Mouse (Mus musculus): ENCODE results near the gene Camk2d. TPM values are rescaled to one million over a fixed set of nuclear protein-coding genes. Genes with fewer than 3 reads are reported as not detected.

Gene Camk2d
- polyA plus RNA-seq, 1 experiment from 2014 or later: 36.6 TPM

DNA sequence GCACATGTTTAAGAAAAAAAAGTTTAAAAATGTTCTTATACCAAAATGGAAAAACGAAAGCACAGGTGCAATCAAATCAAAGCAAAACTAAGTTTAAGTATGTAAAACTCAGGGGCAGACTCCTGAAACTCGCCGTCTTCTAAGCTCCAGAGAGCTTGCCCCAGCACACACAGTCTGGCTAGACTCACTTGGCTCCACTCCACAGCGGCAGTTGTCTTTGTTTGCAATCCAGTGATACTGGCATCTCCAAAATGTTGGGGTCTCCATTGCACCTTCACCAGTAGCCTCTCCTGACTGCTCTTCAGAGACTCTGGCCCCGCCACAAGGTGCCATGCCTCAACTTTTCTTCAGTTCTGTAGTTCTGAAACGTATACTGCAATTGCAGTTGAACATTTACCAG is 24.1 kb downstream of the Camk2d start:
- Histone ChIP-seq H3K4me2 (replicated peaks; ENCODE audit: low read depth, low read length) (no peak overlapping the region), H3K9ac (replicated peaks; ENCODE audit: low read depth) (no peak overlapping the region), H3K4me3 (ENCODE audit: low read depth, low read length) (no peak overlapping the region), H3K9me3 (ENCODE audit: low read length) (no peaks in the 10 kb centered on the region), H3K4me1 (ENCODE audit: insufficient read depth, low read depth, low read length) (no peaks in the 10 kb centered on the region; the same call in 1 of the 2 replicates), H3K27ac (ENCODE audit: low read length) (no peak overlapping the region), H3K27me3 (replicated peaks; ENCODE audit: insufficient read depth, low read length) (no peaks in the 10 kb centered on the region), H3K36me3 (ENCODE audit: insufficient read depth, low read length) (no peaks in the 10 kb centered on the region)
- DNase-seq (ENCODE audit: low spot score): no peak
- no peak for ATAC-seq
- WGBS: 81% methylated on average over 6 of the region's 6 CpGs
- TF ChIP-seq CTCF (IDR thresholded peaks at IDR 0.05) (no peak), EP300 (IDR thresholded peaks at IDR 0.05) (no peak)

GRCm38 (mm10) chr3:126622509-126622908 is 26.4 kb downstream of the Camk2d start:
- Histone ChIP-seq H3K4me2 (replicated peaks; ENCODE audit: low read depth, low read length) (no peak overlapping the region), H3K9ac (replicated peaks; ENCODE audit: low read depth) (no peak overlapping the region), H3K4me1 (ENCODE audit: insufficient read depth, low read depth, low read length) (no peaks in the 10 kb centered on the region; the same call in 1 of the 2 replicates), H3K27me3 (replicated peaks; ENCODE audit: insufficient read depth, low read length) (no peaks in the 10 kb centered on the region), H3K36me3 (ENCODE audit: insufficient read depth, low read length) (no peaks in the 10 kb centered on the region), H3K27ac (ENCODE audit: low read length) (no peak overlapping the region), H3K4me3 (ENCODE audit: low read depth, low read length) (no peak overlapping the region), H3K9me3 (ENCODE audit: low read length) (no peaks in the 10 kb centered on the region)
- DNase-seq (ENCODE audit: low spot score) (no peak), ATAC-seq (0 out of 2 replicates have a peak, but pooled peaks have one; percentile 16)
- WGBS: 96% methylated on average over 2 of the region's 2 CpGs
- no peak for TF ChIP-seq CTCF (IDR thresholded peaks at IDR 0.05)
- TF ChIP-seq EP300 (IDR thresholded peaks at IDR 0.05): no peak

DNA sequence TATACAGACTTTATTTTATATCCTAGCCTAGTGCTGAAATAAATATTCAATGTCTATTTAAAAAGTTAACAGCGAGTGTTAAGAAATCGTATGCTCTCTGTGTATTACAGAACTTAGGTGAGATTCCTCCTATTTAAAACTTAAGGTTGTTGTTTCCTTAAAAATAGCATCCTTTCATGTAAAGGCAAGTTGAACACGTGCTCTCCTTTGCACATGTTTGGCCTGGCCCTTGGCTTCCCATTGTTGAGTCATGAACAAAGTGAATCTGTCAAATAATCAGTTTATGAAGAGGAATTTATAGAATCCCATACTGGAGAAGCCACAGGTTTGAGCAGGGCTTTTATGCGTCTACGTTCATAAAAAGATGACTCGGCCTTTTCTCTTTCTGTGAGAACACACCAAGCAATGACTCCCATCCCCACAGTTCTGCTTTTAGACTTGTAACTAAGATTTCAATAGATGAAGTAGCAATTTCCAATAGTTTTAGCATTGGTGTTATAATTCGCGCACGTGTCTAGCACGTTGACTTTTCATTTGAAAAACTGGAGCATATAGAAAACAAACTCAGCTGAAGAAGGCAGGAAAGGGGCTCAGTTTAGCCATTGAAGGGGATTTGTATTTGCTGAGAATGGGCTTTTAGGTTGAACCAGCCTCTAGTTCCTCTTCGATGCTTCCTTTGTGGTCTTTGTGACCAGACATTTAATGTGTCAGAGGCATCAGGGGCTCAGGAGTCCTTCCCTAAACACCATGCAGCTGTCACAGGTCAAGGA is 29.1 kb downstream of the Camk2d start:
- no peak overlapping the region for H3K4me2 ChIP-seq (replicated peaks; ENCODE audit: low read depth, low read length)
- 85% methylated on average over 11 of the region's 11 CpGs for WGBS
- H3K36me3 ChIP-seq (ENCODE audit: insufficient read depth, low read length): no peaks in the 10 kb centered on the region
- H3K9ac ChIP-seq (replicated peaks; ENCODE audit: low read depth): no peak overlapping the region
- H3K4me1 ChIP-seq (ENCODE audit: insufficient read depth, low read depth, low read length): peaks cover 10% of the 10 kb centered on the region; the same call in 1 of the 2 replicates
- ATAC-seq (no peak), DNase-seq (ENCODE audit: low spot score) (no peak)
- H3K27ac ChIP-seq (ENCODE audit: low read length): no peak overlapping the region
- no peaks in the 10 kb centered on the region for H3K9me3 ChIP-seq (ENCODE audit: low read length)
- H3K27me3 ChIP-seq (replicated peaks; ENCODE audit: insufficient read depth, low read length): no peaks in the 10 kb centered on the region
- no peak overlapping the region for H3K4me3 ChIP-seq (ENCODE audit: low read depth, low read length)
- TF ChIP-seq CTCF (IDR thresholded peaks at IDR 0.05) (no peak), EP300 (IDR thresholded peaks at IDR 0.05) (no peak)

GRCm38 (mm10) chr3:126625764-126626040 is 29.6 kb downstream of the Camk2d start:
- no peak for DNase-seq (ENCODE audit: low spot score)
- 88% methylated on average over 8 of the region's 8 CpGs for WGBS
- Histone ChIP-seq H3K36me3 (ENCODE audit: insufficient read depth, low read length) (no peaks in the 10 kb centered on the region), H3K27ac (ENCODE audit: low read length) (no peak overlapping the region), H3K27me3 (replicated peaks; ENCODE audit: insufficient read depth, low read length) (no peaks in the 10 kb centered on the region), H3K4me1 (ENCODE audit: insufficient read depth, low read depth, low read length) (peaks cover 11% of the 10 kb centered on the region; the same call in 1 of the 2 replicates), H3K9me3 (ENCODE audit: low read length) (no peaks in the 10 kb centered on the region), H3K4me2 (replicated peaks; ENCODE audit: low read depth, low read length) (no peak overlapping the region), H3K9ac (replicated peaks; ENCODE audit: low read depth) (no peak overlapping the region), H3K4me3 (ENCODE audit: low read depth, low read length) (no peak overlapping the region)
- TF ChIP-seq CTCF (IDR thresholded peaks at IDR 0.05): no peak
- no peak for TF ChIP-seq EP300 (IDR thresholded peaks at IDR 0.05)
- no peak for ATAC-seq

GRCm38 (mm10) chr3:126627968-126628367 is 31.9 kb downstream of the Camk2d start:
- WGBS: 33% methylated on average over 4 of the region's 4 CpGs
- ATAC-seq (0 out of 2 replicates have a peak, but pooled peaks have one; percentile 6), DNase-seq (ENCODE audit: low spot score) (peak; percentile 75)
- Histone ChIP-seq H3K27ac (ENCODE audit: low read length) (peak overlapping the region; percentile 16; the same call in 1 of the 2 replicates), H3K4me1 (ENCODE audit: insufficient read depth, low read depth, low read length) (peaks cover 11% of the 10 kb centered on the region; the same call in 1 of the 2 replicates), H3K4me3 (ENCODE audit: low read depth, low read length) (no peak overlapping the region), H3K9ac (replicated peaks; ENCODE audit: low read depth) (no peak overlapping the region), H3K9me3 (ENCODE audit: low read length) (no peaks in the 10 kb centered on the region), H3K36me3 (ENCODE audit: insufficient read depth, low read length) (no peaks in the 10 kb centered on the region), H3K4me2 (replicated peaks; ENCODE audit: low read depth, low read length) (no peak overlapping the region), H3K27me3 (replicated peaks; ENCODE audit: insufficient read depth, low read length) (no peaks in the 10 kb centered on the region)
- TF ChIP-seq EP300 (IDR thresholded peaks at IDR 0.05) (peak; percentile 63; the same call in 1 of the 2 replicates), CTCF (IDR thresholded peaks at IDR 0.05) (no peak)

GRCm38 (mm10) chr3:126628380-126628779 is 32.3 kb downstream of the Camk2d start:
- Histone ChIP-seq H3K4me3 (ENCODE audit: low read depth, low read length) (no peak overlapping the region), H3K4me1 (ENCODE audit: insufficient read depth, low read depth, low read length) (peaks cover 11% of the 10 kb centered on the region; the same call in 1 of the 2 replicates), H3K36me3 (ENCODE audit: insufficient read depth, low read length) (no peaks in the 10 kb centered on the region), H3K27me3 (replicated peaks; ENCODE audit: insufficient read depth, low read length) (no peaks in the 10 kb centered on the region), H3K4me2 (replicated peaks; ENCODE audit: low read depth, low read length) (no peak overlapping the region), H3K27ac (ENCODE audit: low read length) (peak overlapping the region; percentile 55), H3K9ac (replicated peaks; ENCODE audit: low read depth) (no peak overlapping the region), H3K9me3 (ENCODE audit: low read length) (no peaks in the 10 kb centered on the region)
- WGBS: 24% methylated on average over 3 of the region's 3 CpGs
- ATAC-seq (no peak), DNase-seq (ENCODE audit: low spot score) (no peak)
- TF ChIP-seq CTCF (IDR thresholded peaks at IDR 0.05) (no peak), EP300 (IDR thresholded peaks at IDR 0.05) (0 out of 2 replicates have a peak, but pooled peaks have one; percentile 11)
